Mouse (Mus musculus) ES-E14 (cell line): ENCODE measurements around the gene Cyp2u1. TPM values are rescaled to one million over a fixed set of nuclear protein-coding genes. Genes with fewer than 3 reads are reported as not detected.

Experiments
- DNase-seq: peaks from one replicate; pipeline ENCODE4 v3.0.0-alpha.2; 2013; ENCODE audit warnings: low read depth, low spot score
- H3K27ac ChIP-seq: 2 replicates; pipeline ENCODE4 v1.5.1; 2012; ENCODE audit warnings: low read depth, mild to moderate bottlenecking, low read length, moderate library complexity, mixed read lengths; ENCODE audit not compliant: poor library complexity, insufficient read depth, severe bottlenecking
- H3K36me3 ChIP-seq: 2 replicates; pipeline ENCODE4 v1.6.1; 2012; ENCODE audit warnings: mild to moderate bottlenecking, low read length, moderate library complexity, mixed read lengths; ENCODE audit not compliant: control insufficient read depth, poor library complexity, insufficient read depth, severe bottlenecking
- H3K4me1 ChIP-seq, 2 experiments: fragments of 150-350 bp in 1 of 2; sonication (generic) in 1 of 2; 2 replicates each; pipeline ENCODE4 v1.6.1; 2012; ENCODE audit warnings: low read length in 2 of 2, mild to moderate bottlenecking in 1 of 2, mixed read lengths in 1 of 2; ENCODE audit not compliant: control insufficient read depth in 2 of 2, insufficient read depth in 2 of 2, poor library complexity in 1 of 2
- H3K4me3 ChIP-seq, 2 experiments: fragments of 150-350 bp in 1 of 2; sonication (generic) in 1 of 2; 2 replicates each; pipeline ENCODE4 v1.5.1; 2012; ENCODE audit warnings: low read length in 2 of 2, low read depth in 1 of 2, mild to moderate bottlenecking in 1 of 2, mixed read lengths in 1 of 2; ENCODE audit not compliant: insufficient read depth in 1 of 2, poor library complexity in 1 of 2, severe bottlenecking in 1 of 2
- H3K9ac ChIP-seq: 2 replicates; pipeline ENCODE4 v1.6.1; 2012; ENCODE audit warnings: low read depth, mild to moderate bottlenecking, low read length, mixed read lengths; ENCODE audit not compliant: poor library complexity, insufficient read depth, severe bottlenecking
- H3K9me3 ChIP-seq: fragments of 150-350 bp; sonication (generic); 2 replicates; pipeline ENCODE4 v1.6.1; 2012; ENCODE audit warnings: low read depth, mild to moderate bottlenecking, low read length; ENCODE audit not compliant: control insufficient read depth, insufficient read depth
- CHD2 ChIP-seq: IDR thresholded peaks from 2 replicates; pipeline ENCODE4 v1.6.1; 2014; ENCODE audit warnings: mild to moderate bottlenecking, low read depth, low read length, inconsistent platforms
- HCFC1 ChIP-seq: IDR thresholded peaks from 2 replicates; pipeline ENCODE4 v1.6.1; 2012; ENCODE audit warnings: low read length, inconsistent platforms, borderline replicate concordance; ENCODE audit not compliant: insufficient read depth
- MAFK ChIP-seq: IDR thresholded peaks from 2 replicates; pipeline ENCODE4 v1.6.1; 2014; ENCODE audit warnings: mild to moderate bottlenecking, low read depth, low read length, inconsistent platforms; ENCODE audit not compliant: insufficient read depth
- ZC3H11A ChIP-seq: IDR thresholded peaks from 2 replicates; pipeline ENCODE4 v1.6.1; 2012; ENCODE audit warnings: low read depth, mild to moderate bottlenecking, inconsistent platforms, low read length, borderline replicate concordance
- ZNF384 ChIP-seq: IDR thresholded peaks from 2 replicates; pipeline ENCODE4 v1.6.1; 2012; ENCODE audit warnings: low read depth, low read length, inconsistent platforms
- in situ Hi-C, 2 experiments: fragments of 600-800 bp; cut with MboI; formaldehyde crosslinking; loops; one replicate each; pipeline ENCODE4 v1.15.1; 2025; ENCODE audit warnings: low sequenced_read_pairs in 2 of 2, inconsistent platforms in 1 of 2; ENCODE audit not compliant: unreplicated experiment in 2 of 2
- total RNA-seq: library from RNA; depleted of rRNA; stranded (reverse); fragments of 300-350 nt; gene quantifications from 2 replicates; pipeline ENCODE4 v1.2.3, GENCODE M21; 2012

Cyp2u1 gene
- total RNA-seq, 1 experiment, result 1.7 TPM

GRCm38 (mm10) chr3:131336629-131337028, 33.6 kb upstream of the Cyp2u1 start:
- Histone ChIP-seq H3K36me3 (no peaks in the 10 kb centered on the region; the same call in 1 of the 2 replicates), H3K9ac (no peak overlapping the region), H3K9me3 (no peaks in the 10 kb centered on the region), H3K27ac (no peak overlapping the region), H3K4me1 (0 out of 4 replicates have a peak, but pooled peaks cover 0 to 2% of the 10 kb centered on the region in 2 experiments), H3K4me3 (no peak overlapping the region)
- no peak for TF ChIP-seq ZC3H11A
- no peak for DNase-seq
- in situ Hi-C loops, result no loop called here

- Histone ChIP-seq H3K9me3 (no peaks in the 10 kb centered on the region), H3K4me3 (0 out of 4 replicates have a peak overlapping the region, but pooled peaks of 1 of the 2 experiments have one; percentile 33), H3K27ac (no peak overlapping the region), H3K4me1 (0 out of 4 replicates have a peak, but pooled peaks cover 0 to 2% of the 10 kb centered on the region in 2 experiments), H3K9ac (no peak overlapping the region), H3K36me3 (no peaks in the 10 kb centered on the region; the same call in 1 of the 2 replicates)
- DNase-seq, result no peak
- in situ Hi-C loops, result no loop called here
- TF ChIP-seq HCFC1 (no peak), CHD2 (no peak), ZNF384 (no peak), MAFK (no peak), ZC3H11A (no peak)
Observed at GRCm38 (mm10) chr3:131335117-131335547, 32.1 kb upstream of the Cyp2u1 start.

GRCm38 (mm10) chr3:131327189-131327588, 24.2 kb upstream of the Cyp2u1 start:
- peaks cover 0 to 3% of the 10 kb centered on the region in 2 experiments; a peak in 1 of 4 replicates for H3K4me1 ChIP-seq
- no peak overlapping the region for H3K9ac ChIP-seq
- in situ Hi-C loops, result no loop called here
- no peak overlapping the region for H3K27ac ChIP-seq
- no peaks in the 10 kb centered on the region for H3K9me3 ChIP-seq
- no peak overlapping the region for H3K4me3 ChIP-seq
- TF ChIP-seq MAFK, result no peak
- TF ChIP-seq CHD2, result no peak
- TF ChIP-seq HCFC1, result no peak
- no peaks in the 10 kb centered on the region for H3K36me3 ChIP-seq
- no peak for DNase-seq

DNA sequence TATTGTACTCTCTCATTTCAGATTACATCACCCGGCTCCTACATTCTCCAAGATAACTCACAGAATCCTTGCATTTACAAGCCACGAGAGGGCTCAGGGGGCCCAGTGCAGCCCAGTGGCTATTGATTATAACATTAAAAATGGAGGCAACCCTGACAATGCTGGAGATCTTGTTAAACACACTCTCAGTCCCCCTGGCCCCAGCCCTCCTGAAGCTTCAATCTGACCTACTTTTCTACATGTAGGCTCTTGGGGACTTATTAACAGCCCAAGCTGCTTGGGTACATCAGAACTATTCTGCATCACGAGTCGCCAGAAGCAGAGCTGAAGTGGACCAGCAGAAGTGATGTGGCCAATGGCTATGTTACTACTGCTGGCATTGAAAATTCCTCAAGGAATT, 23.6 kb upstream of the Cyp2u1 start:
- no peaks in the 10 kb centered on the region for H3K9me3 ChIP-seq
- DNase-seq, result no peak
- in situ Hi-C loops, result no loop called here
- H3K27ac ChIP-seq, result no peak overlapping the region
- TF ChIP-seq CHD2 (no peak), HCFC1 (no peak), ZC3H11A (no peak)
- H3K9ac ChIP-seq, result no peak overlapping the region
- H3K4me1 ChIP-seq, result peaks cover 2 to 3% of the 10 kb centered on the region in 2 experiments; a peak in 1 of 4 replicates
- H3K36me3 ChIP-seq, result no peaks in the 10 kb centered on the region
- H3K4me3 ChIP-seq, result no peak overlapping the region

- no peak for DNase-seq
- no peak overlapping the region for H3K4me3 ChIP-seq
- H3K27ac ChIP-seq, result no peak overlapping the region
- no peak overlapping the region for H3K9ac ChIP-seq
- TF ChIP-seq ZNF384, result peak; percentile 34; the same call in 1 of the 2 replicates
- TF ChIP-seq ZC3H11A, result no peak
- TF ChIP-seq HCFC1, result no peak
- in situ Hi-C loops, result no loop called here
- H3K4me1 ChIP-seq, result peaks cover 4 to 9% of the 10 kb centered on the region in 2 experiments; a peak in 2 of 4 replicates
- H3K36me3 ChIP-seq, result no peaks in the 10 kb centered on the region
- no peaks in the 10 kb centered on the region for H3K9me3 ChIP-seq
Observed at GRCm38 (mm10) chr3:131322081-131322815, 19.2 kb upstream of the Cyp2u1 start.
